Mouse (Mus musculus): ENCODE measurements around the gene Prss35. TPM values are rescaled to one million over a fixed set of nuclear protein-coding genes. Genes with fewer than 3 reads are reported as not detected.

Prss35 gene
- polyA plus RNA-seq, 1 experiment from 2014 or later: 10.8 TPM

GRCm38 (mm10) chr9:86725604-86726380 is 17.7 kb upstream of the Prss35 start:
- Histone ChIP-seq H3K4me1 (ENCODE audit: control insufficient read depth, insufficient read depth, low read length) (no peaks in the 10 kb centered on the region), H3K4me3 (ENCODE audit: low read depth, low read length) (no peak overlapping the region), H3K4me2 (replicated peaks; ENCODE audit: low read depth, low read length) (no peak overlapping the region), H3K9me3 (ENCODE audit: control insufficient read depth, low read depth, low read length) (no peaks in the 10 kb centered on the region), H3K27ac (ENCODE audit: low read length) (no peak overlapping the region), H3K9ac (replicated peaks; ENCODE audit: low read depth, low read length) (no peak overlapping the region), H3K27me3 (ENCODE audit: control insufficient read depth, insufficient read depth, low read length) (no peaks in the 10 kb centered on the region), H3K36me3 (ENCODE audit: control insufficient read depth, insufficient read depth, low read length) (no peaks in the 10 kb centered on the region)
- no peak for ATAC-seq (ENCODE audit: insufficient number of reproducible peaks, insufficient read depth, low FRiP score, low read depth)
- 53% methylated on average over 7 of the region's 7 CpGs for WGBS

- 91% methylated on average over 5 of the region's 5 CpGs for whole genome bisulfite sequencing
- Histone ChIP-seq H3K4me2 (replicated peaks; ENCODE audit: low read depth, low read length) (no peak overlapping the region), H3K27ac (ENCODE audit: low read length) (no peak overlapping the region), H3K9me3 (ENCODE audit: control insufficient read depth, low read depth, low read length) (no peaks in the 10 kb centered on the region), H3K27me3 (ENCODE audit: control insufficient read depth, insufficient read depth, low read length) (no peaks in the 10 kb centered on the region), H3K9ac (replicated peaks; ENCODE audit: low read depth, low read length) (no peak overlapping the region), H3K4me3 (ENCODE audit: low read depth, low read length) (no peak overlapping the region), H3K4me1 (ENCODE audit: control insufficient read depth, insufficient read depth, low read length) (no peaks in the 10 kb centered on the region), H3K36me3 (ENCODE audit: control insufficient read depth, insufficient read depth, low read length) (no peaks in the 10 kb centered on the region)
- no peak for ATAC-seq (ENCODE audit: insufficient number of reproducible peaks, insufficient read depth, low FRiP score, low read depth)
Observed at GRCm38 (mm10) chr9:86726381-86726720, 17.1 kb upstream of the Prss35 start.

- Histone ChIP-seq H3K4me1 (ENCODE audit: control insufficient read depth, insufficient read depth, low read length) (no peaks in the 10 kb centered on the region), H3K4me2 (replicated peaks; ENCODE audit: low read depth, low read length) (no peak overlapping the region), H3K9ac (replicated peaks; ENCODE audit: low read depth, low read length) (no peak overlapping the region), H3K27ac (ENCODE audit: low read length) (no peak overlapping the region), H3K36me3 (ENCODE audit: control insufficient read depth, insufficient read depth, low read length) (no peaks in the 10 kb centered on the region), H3K4me3 (ENCODE audit: low read depth, low read length) (no peak overlapping the region), H3K9me3 (ENCODE audit: control insufficient read depth, low read depth, low read length) (no peaks in the 10 kb centered on the region), H3K27me3 (ENCODE audit: control insufficient read depth, insufficient read depth, low read length) (no peaks in the 10 kb centered on the region)
- 0 out of 2 replicates have a peak, but pooled peaks have one; percentile 58 for ATAC-seq (ENCODE audit: insufficient number of reproducible peaks, insufficient read depth, low FRiP score, low read depth)
- WGBS: 73% methylated on average over 10 of the region's 10 CpGs
Observed at GRCm38 (mm10) chr9:86728214-86728814, 15.1 kb upstream of the Prss35 start.

- H3K9me3 ChIP-seq (ENCODE audit: control insufficient read depth, low read depth, low read length): no peaks in the 10 kb centered on the region
- H3K36me3 ChIP-seq (ENCODE audit: control insufficient read depth, insufficient read depth, low read length): no peaks in the 10 kb centered on the region
- WGBS: 69% methylated on average over 1 of the region's 1 CpGs
- no peaks in the 10 kb centered on the region for H3K27me3 ChIP-seq (ENCODE audit: control insufficient read depth, insufficient read depth, low read length)
- no peak overlapping the region for H3K4me2 ChIP-seq (replicated peaks; ENCODE audit: low read depth, low read length)
- ATAC-seq (ENCODE audit: insufficient number of reproducible peaks, insufficient read depth, low FRiP score, low read depth): no peak
- H3K9ac ChIP-seq (replicated peaks; ENCODE audit: low read depth, low read length): no peak overlapping the region
- no peak overlapping the region for H3K27ac ChIP-seq (ENCODE audit: low read length)
- H3K4me3 ChIP-seq (ENCODE audit: low read depth, low read length): no peak overlapping the region
- H3K4me1 ChIP-seq (ENCODE audit: control insufficient read depth, insufficient read depth, low read length): no peaks in the 10 kb centered on the region
Observed at GRCm38 (mm10) chr9:86729084-86729483, 14.4 kb upstream of the Prss35 start.

GRCm38 (mm10) chr9:86729811-86730210 is 13.6 kb upstream of the Prss35 start:
- H3K27ac ChIP-seq (ENCODE audit: low read length): no peak overlapping the region
- H3K9ac ChIP-seq (replicated peaks; ENCODE audit: low read depth, low read length): no peak overlapping the region
- no peaks in the 10 kb centered on the region for H3K36me3 ChIP-seq (ENCODE audit: control insufficient read depth, insufficient read depth, low read length)
- WGBS: 89% methylated on average over 3 of the region's 3 CpGs
- H3K4me2 ChIP-seq (replicated peaks; ENCODE audit: low read depth, low read length): no peak overlapping the region
- no peak overlapping the region for H3K4me3 ChIP-seq (ENCODE audit: low read depth, low read length)
- H3K4me1 ChIP-seq (ENCODE audit: control insufficient read depth, insufficient read depth, low read length): no peaks in the 10 kb centered on the region
- H3K9me3 ChIP-seq (ENCODE audit: control insufficient read depth, low read depth, low read length): no peaks in the 10 kb centered on the region
- H3K27me3 ChIP-seq (ENCODE audit: control insufficient read depth, insufficient read depth, low read length): no peaks in the 10 kb centered on the region
- ATAC-seq (ENCODE audit: insufficient number of reproducible peaks, insufficient read depth, low FRiP score, low read depth): no peak

- no peaks in the 10 kb centered on the region for H3K9me3 ChIP-seq (ENCODE audit: control insufficient read depth, low read depth, low read length)
- H3K4me3 ChIP-seq (ENCODE audit: low read depth, low read length): no peak overlapping the region
- no peaks in the 10 kb centered on the region for H3K36me3 ChIP-seq (ENCODE audit: control insufficient read depth, insufficient read depth, low read length)
- H3K9ac ChIP-seq (replicated peaks; ENCODE audit: low read depth, low read length): no peak overlapping the region
- H3K4me2 ChIP-seq (replicated peaks; ENCODE audit: low read depth, low read length): no peak overlapping the region
- no peak overlapping the region for H3K27ac ChIP-seq (ENCODE audit: low read length)
- H3K27me3 ChIP-seq (ENCODE audit: control insufficient read depth, insufficient read depth, low read length): no peaks in the 10 kb centered on the region
- no peaks in the 10 kb centered on the region for H3K4me1 ChIP-seq (ENCODE audit: control insufficient read depth, insufficient read depth, low read length)
- ATAC-seq (ENCODE audit: insufficient number of reproducible peaks, insufficient read depth, low FRiP score, low read depth): peak; percentile 18; the same call in 1 of the 2 replicates
Observed at GRCm38 (mm10) chr9:86734357-86734756, 9.1 kb upstream of the Prss35 start.

GRCm38 (mm10) chr9:86734795-86735194 is 8.7 kb upstream of the Prss35 start:
- H3K27ac ChIP-seq (ENCODE audit: low read length): no peak overlapping the region
- no peak overlapping the region for H3K4me3 ChIP-seq (ENCODE audit: low read depth, low read length)
- H3K4me2 ChIP-seq (replicated peaks; ENCODE audit: low read depth, low read length): no peak overlapping the region
- H3K27me3 ChIP-seq (ENCODE audit: control insufficient read depth, insufficient read depth, low read length): no peaks in the 10 kb centered on the region
- ATAC-seq (ENCODE audit: insufficient number of reproducible peaks, insufficient read depth, low FRiP score, low read depth): no peak
- H3K9me3 ChIP-seq (ENCODE audit: control insufficient read depth, low read depth, low read length): no peaks in the 10 kb centered on the region
- WGBS: 55% methylated on average over 9 of the region's 9 CpGs
- no peak overlapping the region for H3K9ac ChIP-seq (replicated peaks; ENCODE audit: low read depth, low read length)
- no peaks in the 10 kb centered on the region for H3K36me3 ChIP-seq (ENCODE audit: control insufficient read depth, insufficient read depth, low read length)
- H3K4me1 ChIP-seq (ENCODE audit: control insufficient read depth, insufficient read depth, low read length): no peaks in the 10 kb centered on the region

GRCm38 (mm10) chr9:86736991-86737390 is 6.5 kb upstream of the Prss35 start:
- Histone ChIP-seq H3K9me3 (ENCODE audit: control insufficient read depth, low read depth, low read length) (no peaks in the 10 kb centered on the region), H3K4me2 (replicated peaks; ENCODE audit: low read depth, low read length) (no peak overlapping the region), H3K9ac (replicated peaks; ENCODE audit: low read depth, low read length) (no peak overlapping the region), H3K4me3 (ENCODE audit: low read depth, low read length) (no peak overlapping the region), H3K4me1 (ENCODE audit: control insufficient read depth, insufficient read depth, low read length) (no peaks in the 10 kb centered on the region), H3K27me3 (ENCODE audit: control insufficient read depth, insufficient read depth, low read length) (no peaks in the 10 kb centered on the region), H3K36me3 (ENCODE audit: control insufficient read depth, insufficient read depth, low read length) (no peaks in the 10 kb centered on the region), H3K27ac (ENCODE audit: low read length) (no peak overlapping the region)
- ATAC-seq (ENCODE audit: insufficient number of reproducible peaks, insufficient read depth, low FRiP score, low read depth): no peak
- 77% methylated on average over 4 of the region's 4 CpGs for WGBS
